Mouse (Mus musculus) liver, embryonic 12.5 days (tissue): ENCODE measurements around the gene Rmi1. TPM values are rescaled to one million over a fixed set of nuclear protein-coding genes. Genes with fewer than 3 reads are reported as not detected.
"Not testable (repeated sequence)": the region's sequence is repeated elsewhere in the genome, so short reads cannot be mapped to it uniquely, and the experiment has no call there.

Experiments
- ATAC-seq: fragments of 200-750 bp; cut with Nextera tagmentation; 2 replicates; pipeline ENCODE4 v1.8.0; 2017; ENCODE audit warnings: moderate number of reproducible peaks, mild to moderate bottlenecking, moderate library complexity
- H3K27ac ChIP-seq: fragments of 300-500 bp; sonication (generic); 2 replicates; pipeline ENCODE4 v1.5.1; 2016; ENCODE audit warnings: mild to moderate bottlenecking
- H3K27me3 ChIP-seq: fragments of 300-500 bp; sonication (generic); replicated peaks from 2 replicates; pipeline ENCODE4 v1.6.1; 2016; ENCODE audit warnings: mild to moderate bottlenecking, moderate library complexity
- H3K36me3 ChIP-seq: fragments of 300-500 bp; sonication (generic); 2 replicates; pipeline ENCODE4 v1.6.1; 2016; ENCODE audit warnings: mild to moderate bottlenecking, moderate library complexity
- H3K4me1 ChIP-seq: fragments of 300-500 bp; sonication (generic); 2 replicates; pipeline ENCODE4 v1.6.1; 2016
- H3K4me2 ChIP-seq: fragments of 300-500 bp; sonication (generic); 2 replicates; pipeline ENCODE4 v1.6.1; 2016; ENCODE audit warnings: mild to moderate bottlenecking, moderate library complexity
- H3K4me3 ChIP-seq: fragments of 300-500 bp; sonication (generic); 2 replicates; pipeline ENCODE4 v1.5.1; 2016; ENCODE audit warnings: mild to moderate bottlenecking, moderate library complexity
- H3K9ac ChIP-seq: fragments of 300-500 bp; sonication (generic); 2 replicates; pipeline ENCODE4 v1.6.1; 2016; ENCODE audit warnings: mild to moderate bottlenecking, moderate library complexity
- H3K9me3 ChIP-seq: fragments of 300-500 bp; sonication (generic); replicated peaks from 2 replicates; pipeline ENCODE4 v1.6.1; 2016; ENCODE audit warnings: mild to moderate bottlenecking, moderate library complexity
- WGBS: fragments of 180-500 bp; shearing (Covaris S2); methylation state at CpG from one replicate; pipeline ENCODE4 v1.1.7; 2016; ENCODE audit not compliant: insufficient replicate concordance; 5-methylcytosine and 5-hydroxymethylcytosine counted together
- microRNA counts: library from miRNA; unstranded; fragments of <30 nt; microRNA quantifications from one replicate; lab custom pipeline; 2017
- microRNA-seq: library from miRNA; unstranded; fragments of <30 nt; microRNA quantifications from one replicate; pipeline ENCODE4, GENCODE M21; 2017
- polyA plus RNA-seq: library from polyadenylated mRNA; unstranded; fragments of >200 nt; fragmentation: Nextera tagmentation; extraction: Ambion mirVana; gene quantifications from 2 replicates; pipeline ENCODE4 v1.2.1, GENCODE M21; 2016

Gene Rmi1
- polyA plus RNA-seq, 1 experiment from 2014 or later: 22.3 TPM

DNA sequence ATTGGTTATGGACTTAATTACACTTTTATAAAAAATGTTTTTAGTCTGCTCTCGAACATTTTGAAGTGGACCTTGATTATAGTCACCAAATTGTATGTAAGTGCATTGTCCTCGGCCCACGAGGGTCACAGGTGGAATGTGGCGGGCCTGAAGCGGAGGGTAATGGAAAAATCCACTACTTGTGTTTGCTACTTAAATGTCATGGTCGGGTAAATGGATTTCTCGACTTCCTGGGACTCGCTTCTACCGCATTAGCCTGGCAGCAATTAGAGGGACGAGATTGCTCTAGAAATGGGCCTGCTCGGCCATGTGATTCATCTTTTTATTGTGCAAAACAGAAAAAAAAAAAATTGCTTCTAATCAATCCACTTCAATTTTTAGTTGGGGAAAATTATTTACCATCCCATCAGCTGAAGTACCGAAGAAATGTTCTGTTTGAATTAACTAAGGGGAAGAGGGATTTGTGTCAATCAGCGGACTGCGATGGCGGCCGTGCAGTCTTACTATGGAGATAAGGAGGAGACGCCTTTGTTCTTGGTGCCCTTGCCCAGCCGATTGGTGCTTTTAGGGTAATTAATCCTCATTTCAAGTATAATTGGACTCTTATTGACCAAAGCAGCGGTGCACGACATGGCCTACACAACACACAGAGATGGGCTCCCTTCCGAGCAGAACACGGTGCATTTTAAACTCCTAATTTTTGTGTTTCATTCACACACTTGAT, 48.6 kb downstream of the Rmi1 start:
- Histone ChIP-seq H3K27me3 (peaks cover 78% of the 10 kb centered on the region), H3K9me3 (no peaks in the 10 kb centered on the region), H3K9ac (no peak overlapping the region), H3K36me3 (no peaks in the 10 kb centered on the region), H3K4me1 (no peaks in the 10 kb centered on the region), H3K27ac (no peak overlapping the region), H3K4me3 (no peak overlapping the region), H3K4me2 (no peak overlapping the region)
- ATAC-seq: no peak
- WGBS: 75% methylated on average over 22 of the region's 22 CpGs

DNA sequence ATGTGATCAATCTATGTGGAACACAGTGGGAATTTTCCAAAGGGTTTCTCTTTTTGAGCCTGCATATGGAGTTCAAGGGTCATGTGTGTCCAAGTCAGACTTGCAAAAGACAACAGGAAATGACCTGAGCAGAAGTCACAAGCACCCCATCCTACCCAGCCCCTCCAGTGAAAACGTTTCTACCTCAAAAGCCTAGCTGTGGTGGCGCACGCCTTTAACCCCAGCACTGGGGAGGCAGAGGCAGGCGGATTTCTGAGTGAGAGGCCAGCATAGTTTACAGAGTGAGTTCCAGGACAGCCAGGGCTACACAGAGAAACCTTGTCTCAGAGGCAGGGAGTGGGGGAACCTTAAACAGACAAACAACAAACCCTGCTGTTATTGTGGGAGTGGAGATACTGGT, 50.2 kb downstream of the Rmi1 start:
- WGBS: 48% methylated on average over 4 of the region's 4 CpGs
- H3K27ac ChIP-seq: no peak overlapping the region
- H3K27me3 ChIP-seq: peaks cover 85% of the 10 kb centered on the region
- 0 out of 2 replicates have a peak, but pooled peaks cover 3% of the 10 kb centered on the region for H3K9me3 ChIP-seq
- no peak overlapping the region for H3K9ac ChIP-seq
- ATAC-seq: no peak
- no peak overlapping the region for H3K4me3 ChIP-seq
- no peaks in the 10 kb centered on the region for H3K36me3 ChIP-seq
- H3K4me1 ChIP-seq: no peaks in the 10 kb centered on the region
- H3K4me2 ChIP-seq: no peak overlapping the region

DNA sequence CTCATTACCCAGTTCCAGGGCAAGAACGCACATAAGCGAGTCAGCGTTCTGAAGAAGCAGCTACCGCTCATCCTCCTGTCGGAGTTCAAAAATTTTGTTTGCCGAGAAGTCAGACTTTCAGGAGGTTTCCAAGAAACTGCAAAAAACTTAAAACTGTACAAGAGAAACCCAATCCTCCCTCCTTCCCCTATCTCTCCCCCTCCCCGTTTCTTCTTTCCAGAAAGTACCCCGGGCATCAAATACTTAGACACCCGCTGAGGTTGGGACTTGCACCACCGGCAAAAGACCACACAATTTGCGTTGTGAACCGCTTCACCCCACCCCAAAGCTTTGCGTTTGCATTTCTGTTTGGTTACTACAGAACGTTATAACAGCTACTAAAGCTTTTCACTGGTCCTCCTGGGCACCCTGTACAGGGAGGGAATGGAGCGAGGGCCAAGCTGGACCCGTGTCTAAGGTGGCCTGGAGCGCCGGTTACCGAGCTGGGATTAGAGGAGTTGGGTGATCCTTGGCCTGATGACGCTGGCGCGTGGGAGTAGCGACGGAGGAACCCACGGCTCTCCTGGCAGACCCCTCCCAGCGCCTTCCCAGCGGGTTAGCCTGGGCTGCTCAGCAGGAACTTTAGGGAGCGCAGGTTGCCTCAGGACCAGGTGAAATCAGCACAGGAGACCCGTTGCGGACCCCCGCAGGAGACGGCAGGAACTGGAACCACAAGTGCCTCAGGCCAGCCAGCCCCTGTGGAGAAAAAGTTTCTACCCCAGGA, 50.8 kb downstream of the Rmi1 start:
- ATAC-seq: no peak
- H3K36me3 ChIP-seq: no peaks in the 10 kb centered on the region
- H3K27me3 ChIP-seq: peaks cover 87% of the 10 kb centered on the region
- H3K4me3 ChIP-seq: peak overlapping the region; percentile 38
- no peak overlapping the region for H3K9ac ChIP-seq
- H3K27ac ChIP-seq: no peak overlapping the region
- 10% methylated on average over 32 of the region's 32 CpGs for WGBS
- H3K9me3 ChIP-seq: 0 out of 2 replicates have a peak, but pooled peaks cover 3% of the 10 kb centered on the region
- peak overlapping the region; percentile 57 for H3K4me2 ChIP-seq
- H3K4me1 ChIP-seq: no peaks in the 10 kb centered on the region

DNA sequence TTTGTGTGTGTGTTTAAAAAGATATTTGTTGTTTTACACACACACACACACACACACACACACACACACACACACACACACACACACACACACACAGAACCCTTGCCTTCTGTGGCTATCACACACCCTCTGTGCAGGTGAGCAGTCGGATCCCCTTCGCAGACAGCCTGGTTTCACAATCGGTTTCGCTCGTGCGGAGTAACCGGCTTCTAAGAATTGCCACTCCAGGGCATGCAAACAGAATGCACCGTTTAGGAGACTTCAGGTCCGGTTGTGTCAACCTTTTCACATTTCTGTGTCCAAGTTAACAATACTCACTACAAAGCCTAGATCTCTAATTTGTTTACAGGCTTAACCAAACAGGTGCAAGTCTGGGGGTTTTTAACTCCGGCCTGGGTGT, 51.5 kb downstream of the Rmi1 start:
- Histone ChIP-seq H3K4me3 (no peak overlapping the region), H3K27me3 (peaks cover 89% of the 10 kb centered on the region), H3K4me1 (no peaks in the 10 kb centered on the region), H3K9me3 (0 out of 2 replicates have a peak, but pooled peaks cover 3% of the 10 kb centered on the region), H3K27ac (no peak overlapping the region), H3K9ac (no peak overlapping the region), H3K36me3 (no peaks in the 10 kb centered on the region), H3K4me2 (peak overlapping the region; percentile 57)
- 26% methylated on average over 10 of the region's 10 CpGs for WGBS
- ATAC-seq: no peak

GRCm38 (mm10) chr13:58456547-58456946, 54.5 kb downstream of the Rmi1 start:
- WGBS: 77% methylated on average over 10 of the region's 10 CpGs
- H3K36me3 ChIP-seq: no peaks in the 10 kb centered on the region
- H3K27me3 ChIP-seq: peaks cover 74% of the 10 kb centered on the region
- H3K27ac ChIP-seq: no peak overlapping the region
- no peak for ATAC-seq
- no peak overlapping the region for H3K4me3 ChIP-seq
- no peak overlapping the region for H3K9ac ChIP-seq
- no peaks in the 10 kb centered on the region for H3K4me1 ChIP-seq
- H3K4me2 ChIP-seq: no peak overlapping the region
- 0 out of 2 replicates have a peak, but pooled peaks cover 3% of the 10 kb centered on the region for H3K9me3 ChIP-seq

- H3K9ac ChIP-seq, H3K27ac ChIP-seq, ATAC-seq, H3K36me3 ChIP-seq, H3K4me2 ChIP-seq, H3K4me3 ChIP-seq, H3K4me1 ChIP-seq, H3K9me3 ChIP-seq: not testable (repeated sequence)
- peaks cover 77% of the 10 kb centered on the region for H3K27me3 ChIP-seq
- WGBS: 62% methylated on average over 6 of the region's 6 CpGs
These were observed 56.8 kb downstream of the Rmi1 start for GRCm38 (mm10) chr13:58458811-58459210.

MicroRNAs encoded within 50 kb of the gene (microRNA counts, 519-probe panel; counts per million panel counts)
- 5,372 counts per million, percentile 87 among the panel's probes with 10 or more counts for microRNA mmu-miR-7a (lab: Ali Mortazavi, UCI)

Small RNAs within 50 kb of the gene (microRNA-seq; reads per million reads assigned to microRNA genes)
- 331 reads per million, percentile 62 among the genes with 10 or more reads in this experiment for gene Mir7-1

Other genes with a start within 250 kb of the Rmi1 start
- 24.6 and 25.8 TPM in 2 replicates for gene Idnk, start 244.6 kb upstream of the Rmi1 start, polyA plus RNA-seq
- 83.3 and 83.6 TPM in 2 replicates for gene Ubqln1, start 186.6 kb upstream of the Rmi1 start, polyA plus RNA-seq
- 9.0 and 9.1 TPM in 2 replicates for gene Gkap1, start 126.5 kb upstream of the Rmi1 start, polyA plus RNA-seq
- gene Kif27, start 43.1 kb upstream of the Rmi1 start, polyA plus RNA-seq: 0.06 and 0.14 TPM in 2 replicates
- 27.5 and 27.6 TPM in 2 replicates for gene 2210016F16Rik, start 17.0 kb upstream of the Rmi1 start, polyA plus RNA-seq
- gene Hnrnpk, start 1.1 kb downstream of the Rmi1 start, polyA plus RNA-seq: 906 and 911 TPM in 2 replicates
- gene Slc28a3, start 208.6 kb downstream of the Rmi1 start, polyA plus RNA-seq: not detected in 2 replicates